Mouse (Mus musculus): ENCODE measurements at regions not wholly inside any gene's neighbourhood (a gene's known extent, or its start where the extent isn't known, plus 50 kb on each side); places are given as distances from the start of the nearest gene placed in this dataset.

DNA sequence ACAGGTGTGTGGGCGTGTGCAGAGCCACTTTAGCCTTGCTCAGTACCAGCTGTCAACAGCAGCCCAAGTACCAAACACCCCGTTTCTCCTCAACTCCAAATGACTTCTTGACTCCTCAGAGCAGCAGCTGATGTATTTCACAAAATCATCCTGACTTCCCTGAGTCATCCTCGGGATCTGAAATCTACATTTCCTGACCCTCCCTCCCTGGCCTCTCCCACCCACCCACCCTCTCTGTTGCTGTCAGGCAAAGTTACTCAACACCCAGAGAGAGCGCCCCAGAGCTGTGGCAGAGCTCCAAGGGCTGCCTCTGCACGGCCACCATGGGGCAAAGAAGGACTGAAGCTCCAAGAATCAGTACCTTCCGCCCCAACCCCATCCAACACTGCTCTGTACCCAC, 83.5 kb upstream of the Cyp1b1 start:
- no peak for DNase-seq

GRCm38 (mm10) chr17:79790166-79790565, 75.3 kb upstream of the Cyp1b1 start:
- no peak for DNase-seq

GRCm38 (mm10) chr17:79787201-79787600, 72.3 kb upstream of the Cyp1b1 start:
- DNase-seq = no peak

- DNase-seq = no peak
Measured at GRCm38 (mm10) chr17:79786691-79787090, 71.8 kb upstream of the Cyp1b1 start.

DNA sequence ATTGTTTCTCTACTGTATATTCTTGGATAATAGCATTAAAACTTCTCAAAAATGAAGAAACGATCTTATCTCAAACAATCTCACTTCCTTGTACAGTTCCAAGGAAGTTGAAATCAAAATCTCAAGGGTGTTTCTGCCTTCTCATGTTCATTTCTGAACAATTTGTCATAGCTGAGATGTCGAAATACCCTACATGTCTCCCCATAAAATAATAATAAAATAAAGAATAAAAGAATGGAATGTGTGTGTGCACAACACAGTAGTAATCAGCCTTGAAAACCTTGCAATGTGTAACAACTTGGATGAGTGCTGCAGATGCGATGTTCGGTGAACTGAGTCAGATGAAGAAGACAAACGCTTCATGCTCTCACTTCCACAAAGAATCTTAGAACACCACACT, 71.4 kb upstream of the Cyp1b1 start:
- DNase-seq = no peak

GRCm38 (mm10) chr17:79784256-79784870, 69.5 kb upstream of the Cyp1b1 start:
- no peak for DNase-seq

DNA sequence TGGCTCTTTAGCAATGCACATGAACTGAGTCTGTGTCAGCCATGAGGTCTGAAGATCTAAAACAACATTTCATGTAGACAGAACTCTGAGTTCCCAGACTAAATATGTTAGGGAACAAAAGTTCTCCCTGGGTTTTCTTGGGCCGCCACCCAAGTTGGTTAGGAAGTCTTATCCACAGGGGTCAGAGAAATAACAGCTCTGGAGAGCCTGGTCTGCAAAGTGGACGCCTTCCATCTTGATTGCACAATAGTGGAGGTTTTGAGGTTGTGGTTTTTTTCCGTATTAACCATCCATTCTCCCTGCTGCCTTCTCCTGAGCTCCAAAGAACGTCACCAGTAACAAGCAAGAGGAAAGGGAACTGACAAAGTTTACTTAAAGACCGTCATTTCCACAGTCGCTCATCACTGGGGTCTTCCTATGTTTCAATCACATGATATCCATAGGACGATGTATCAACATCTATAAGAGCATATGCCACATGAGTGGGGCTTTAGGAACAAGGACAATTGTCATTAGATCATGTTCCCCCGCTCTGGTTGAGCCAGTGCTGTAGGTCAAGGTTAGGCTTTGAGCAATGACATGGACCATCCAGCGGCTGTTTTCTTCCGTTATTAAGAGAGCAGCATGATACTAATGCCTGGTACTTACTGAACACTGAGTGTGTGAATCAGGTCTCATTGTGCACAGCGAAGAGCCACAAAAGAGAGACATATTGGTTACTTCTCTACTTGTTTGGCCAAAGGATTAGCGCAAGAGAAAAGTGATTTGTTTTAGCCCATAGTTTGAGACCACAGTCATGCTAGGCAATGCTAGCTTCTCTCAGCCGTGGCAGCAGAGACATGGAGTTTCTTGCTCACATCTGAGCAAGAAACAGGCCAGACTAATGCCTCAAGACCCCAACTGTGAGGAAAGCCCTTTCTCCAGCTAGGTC, 67.1 kb upstream of the Cyp1b1 start:
- no peak for DNase-seq

GRCm38 (mm10) chr17:79781262-79781661, 66.4 kb upstream of the Cyp1b1 start:
- no peak for DNase-seq

DNA sequence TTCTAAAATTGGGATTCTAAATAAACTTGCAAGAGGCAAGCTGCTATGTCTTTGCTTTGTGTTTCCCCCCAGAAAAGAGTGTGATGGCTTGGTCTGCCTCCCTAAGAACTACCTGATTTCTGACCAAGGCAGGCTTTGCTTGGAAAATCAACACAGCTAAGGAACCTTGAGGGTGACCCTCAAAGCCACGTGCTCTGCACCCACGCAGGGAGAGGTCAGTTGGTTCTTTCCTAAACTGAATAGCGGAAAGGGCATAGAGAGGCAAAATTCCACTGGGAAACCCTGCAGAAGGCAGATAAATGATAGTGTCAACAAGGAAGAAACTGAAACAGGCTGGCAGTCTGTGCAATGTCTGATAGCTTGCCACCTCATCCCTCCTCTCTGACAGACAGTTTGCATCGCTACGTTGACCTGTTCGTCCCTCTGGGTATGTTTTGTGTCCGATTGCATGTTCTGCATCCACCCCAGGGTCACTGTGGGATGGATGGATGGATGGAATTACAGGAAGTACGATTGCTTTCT, 63.1 kb upstream of the Cyp1b1 start:
- no peak for DNase-seq

GRCm38 (mm10) chr17:79776177-79776576, 61.3 kb upstream of the Cyp1b1 start:
- DNase-seq = no peak

DNA sequence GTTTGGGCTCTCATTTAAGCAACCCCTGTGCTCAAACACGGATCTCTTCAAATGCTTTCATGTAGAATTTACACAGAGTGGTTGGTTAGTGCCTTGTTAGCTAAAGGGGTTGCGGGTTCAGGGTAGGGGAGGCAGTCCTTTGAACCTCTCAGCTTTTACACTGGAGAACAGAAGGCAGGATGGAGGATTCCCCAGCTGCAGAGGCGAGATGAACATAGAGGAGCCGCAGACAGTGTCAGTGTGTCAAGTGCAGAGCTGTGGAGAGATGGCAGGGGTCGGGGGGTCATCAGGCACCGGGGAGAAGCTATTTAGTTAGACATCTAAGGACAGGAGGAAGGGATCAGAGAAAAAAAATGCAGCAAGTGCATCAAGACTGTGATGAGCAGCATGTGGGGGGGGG, 60.4 kb upstream of the Cyp1b1 start:
- no peak for DNase-seq

GRCm38 (mm10) chr17:79774291-79774690, 59.4 kb upstream of the Cyp1b1 start:
- DNase-seq = no peak

DNA sequence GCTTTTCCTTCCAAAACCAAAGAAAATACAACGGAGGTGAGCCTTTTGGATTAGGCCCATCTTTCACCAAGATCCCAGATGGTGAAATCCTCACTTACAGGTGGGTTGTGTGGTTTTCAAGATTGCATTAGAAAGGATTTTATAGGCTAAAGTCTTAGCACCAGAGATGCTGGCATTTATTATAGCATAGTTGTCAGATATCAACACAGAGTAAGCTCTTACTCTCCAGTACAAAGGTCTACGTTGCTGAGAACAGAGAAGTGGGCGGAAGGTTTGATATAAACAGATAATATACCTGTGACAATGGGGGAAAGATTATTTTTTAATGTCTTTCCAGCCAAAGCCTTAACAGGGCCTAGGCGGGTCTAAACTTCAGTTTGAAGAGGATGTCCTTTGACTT, 57.4 kb upstream of the Cyp1b1 start:
- no peak for DNase-seq

DNA sequence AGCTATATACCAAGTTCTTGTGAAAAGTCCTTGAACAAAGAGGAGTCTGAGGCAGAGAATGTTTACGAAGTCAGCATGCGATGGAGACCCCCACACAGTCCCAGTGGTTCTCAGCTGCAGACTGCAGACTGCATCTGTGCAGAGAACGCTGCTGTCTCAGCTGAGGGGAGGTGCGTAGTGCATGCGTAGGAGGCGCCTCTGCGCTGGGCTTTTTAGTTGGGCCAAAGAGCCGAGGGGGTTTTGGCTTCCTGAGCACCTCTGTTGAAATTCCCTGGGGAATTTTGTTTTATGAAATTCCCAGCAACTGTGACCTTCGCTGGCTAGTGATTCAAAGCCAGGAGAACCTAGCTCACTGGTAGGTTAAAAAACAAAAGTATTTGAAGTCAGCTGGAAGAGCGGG, 56.9 kb upstream of the Cyp1b1 start:
- DNase-seq = no peak

DNA sequence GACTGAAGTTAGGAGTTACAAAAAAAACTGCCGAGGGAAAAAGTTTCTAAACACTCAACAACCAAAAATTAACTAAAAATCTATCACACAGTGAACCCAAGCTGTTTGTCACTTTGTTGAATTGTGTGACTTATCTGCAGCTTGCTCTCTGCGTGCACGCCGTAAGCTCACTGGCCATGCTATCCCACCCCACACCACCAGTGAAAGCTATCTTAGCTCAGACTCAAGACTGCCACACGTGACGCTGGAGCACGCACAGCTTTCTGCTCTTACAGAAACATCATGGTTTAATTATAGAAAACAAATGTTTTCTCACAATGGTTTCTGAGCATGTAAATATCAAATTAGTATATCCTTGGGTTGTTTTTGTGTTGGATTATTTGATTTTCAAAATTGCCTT, 56.0 kb upstream of the Cyp1b1 start:
- DNase-seq = no peak

GRCm38 (mm10) chr17:79769824-79770223, 55.0 kb upstream of the Cyp1b1 start:
- no peak for DNase-seq

GRCm38 (mm10) chr17:79768080-79768479, 53.2 kb upstream of the Cyp1b1 start:
- no peak for DNase-seq

- DNase-seq = peak in 1 of 2 experiments; percentile 13
Measured at GRCm38 (mm10) chr17:79765061-79765794, 50.4 kb upstream of the Cyp1b1 start.
